Mouse (Mus musculus) hematopoietic stem cell, adult 5-6 weeks (primary cell): ENCODE results near the gene Parp3. TPM values are rescaled to one million over a fixed set of nuclear protein-coding genes. Genes with fewer than 3 reads are reported as not detected.
A peak's percentile ranks its signal among the peaks of the same experiment; 100 is the strongest.
"Not testable (repeated sequence)": the region's sequence is repeated elsewhere in the genome, so short reads cannot be mapped to it uniquely, and the experiment has no call there.

Source experiments
- ATAC-seq, 2 experiments: fragments of 125-278 bp in 1 of 2; replicated peaks in 1 of 2; 2 replicates each; pipeline ENCODE4 v1.8.0; 2016 to 2017; ENCODE audit warnings: inconsistent platforms in 2 of 2, mild to moderate bottlenecking in 2 of 2, moderate number of reproducible peaks in 2 of 2, low read depth in 1 of 2, moderate TSS enrichment in 1 of 2; ENCODE audit not compliant: low FRiP score in 2 of 2, poor library complexity in 2 of 2, severe bottlenecking in 2 of 2, insufficient read depth in 1 of 2, low TSS enrichment in 1 of 2
- total RNA-seq: library from RNA; stranded (forward); fragments of 172-1452, 232-1000 nt; gene quantifications from 2 replicates; pipeline ENCODE4 v1.2.3, GENCODE M21; 2017

Parp3 gene
- 25.2 and 29.7 TPM in 2 replicates for total RNA-seq

- ATAC-seq = peak; percentile 92 to 96
Observed at GRCm38 (mm10) chr9:106476924-106477484, at the start of gene Parp3. Parp3 (minus strand) TSS chr9:106476949.

- ATAC-seq = no peak
Observed at GRCm38 (mm10) chr9:106519909-106520308, 43.2 kb upstream of the Parp3 start.

DNA sequence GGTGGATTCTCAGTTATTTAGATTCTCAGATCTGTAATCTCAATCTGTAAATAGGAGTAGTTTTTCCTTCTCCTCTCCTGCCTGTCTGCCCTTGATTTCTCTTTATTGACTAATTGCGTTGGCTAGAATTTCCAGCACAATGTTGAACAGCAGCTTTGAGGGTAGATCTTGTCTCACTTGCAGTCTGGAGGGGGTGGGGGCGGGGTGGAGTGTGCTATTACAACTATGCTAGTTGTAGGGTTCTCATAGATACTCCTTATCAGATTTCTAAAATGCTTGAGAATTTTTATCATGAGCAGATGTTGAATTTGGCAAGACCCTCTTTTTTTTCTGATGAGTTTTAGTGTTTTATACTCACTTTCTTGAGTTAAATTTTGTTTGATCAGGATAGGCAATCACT, 42.7 kb upstream of the Parp3 start:
- ATAC-seq = no peak

GRCm38 (mm10) chr9:106514273-106514672, 37.5 kb upstream of the Parp3 start, which contains the start of gene Iqcf5:
Iqcf5 (plus strand) TSS chr9:106514573.
- ATAC-seq = no peak

GRCm38 (mm10) chr9:106513566-106513965, 36.8 kb upstream of the Parp3 start:
- no peak for ATAC-seq

GRCm38 (mm10) chr9:106512729-106513450, 36.1 kb upstream of the Parp3 start:
- ATAC-seq = no peak

- ATAC-seq = no peak
Observed at GRCm38 (mm10) chr9:106509356-106509755, 32.6 kb upstream of the Parp3 start.

GRCm38 (mm10) chr9:106504246-106504645, 27.5 kb upstream of the Parp3 start:
- ATAC-seq = no peak

- no peak for ATAC-seq
Observed at GRCm38 (mm10) chr9:106501846-106502245, 25.1 kb upstream of the Parp3 start.

GRCm38 (mm10) chr9:106499667-106500066, 22.9 kb upstream of the Parp3 start, which contains the start of gene Iqcf1:
Iqcf1 (plus strand) TSS chr9:106499967.
- ATAC-seq = no peak

- not testable (repeated sequence) for ATAC-seq
Observed at GRCm38 (mm10) chr9:106487602-106488001, 10.9 kb upstream of the Parp3 start.

GRCm38 (mm10) chr9:106485076-106485475, 8.3 kb upstream of the Parp3 start:
- ATAC-seq = no peak

- no peak for ATAC-seq
Observed at GRCm38 (mm10) chr9:106483606-106484005, 6.9 kb upstream of the Parp3 start.

- ATAC-seq = no peak
Observed at GRCm38 (mm10) chr9:106483136-106483535, 6.4 kb upstream of the Parp3 start.

GRCm38 (mm10) chr9:106482578-106483115, 5.9 kb upstream of the Parp3 start:
- ATAC-seq = no peak

DNA sequence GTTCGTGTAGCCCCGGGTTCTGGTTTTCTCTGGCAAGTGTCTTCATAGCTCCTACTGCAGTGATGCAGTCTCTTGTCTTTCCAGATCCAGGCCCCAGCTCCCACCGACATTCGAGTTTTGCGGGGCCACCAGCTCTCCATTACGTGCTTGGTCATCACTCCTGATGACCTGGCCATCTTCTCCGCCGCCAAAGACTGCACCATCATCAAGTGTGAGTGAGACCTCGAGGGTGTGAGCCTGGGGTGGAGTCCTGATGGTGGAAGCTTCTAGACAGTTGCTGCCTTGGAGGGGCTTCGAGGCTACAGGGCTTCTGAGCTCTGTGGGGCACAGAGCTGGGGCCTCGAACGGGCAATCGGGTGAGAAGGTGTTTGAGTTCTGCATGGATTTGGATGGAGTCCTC, 4.9 kb upstream of the Parp3 start:
- no peak for ATAC-seq

GRCm38 (mm10) chr9:106481075-106481474, 4.3 kb upstream of the Parp3 start:
- peak; percentile 9 to 13; a peak in 1 of 4 replicates for ATAC-seq

GRCm38 (mm10) chr9:106480541-106480940, 3.8 kb upstream of the Parp3 start:
- ATAC-seq = no peak
